Mouse (Mus musculus) left cerebral cortex, postnatal 36 days (tissue): ENCODE measurements around the gene Bicd2. TPM values are rescaled to one million over a fixed set of nuclear protein-coding genes. Genes with fewer than 3 reads are reported as not detected.
A peak's percentile ranks its signal among the peaks of the same experiment; 100 is the strongest.

Experiments used
- DNase-seq, 2 experiments: peaks; one replicate each; pipeline ENCODE4 v3.0.0; 2021 to 2022; ENCODE audit warnings: low spot score in 2 of 2, mixed read lengths in 1 of 2
- intact Hi-C: fragments of 180-260 bp; cut with DNase I; formaldehyde crosslinking; loops from one replicate; pipeline ENCODE4 v1.15.1; 2025
- total RNA-seq, 2 experiments: library from RNA; stranded (reverse); gene quantifications; 2 replicates each; pipeline ENCODE4 v1.2.3; 2021

Gene Bicd2
- total RNA-seq, 2 experiments from 2014 or later = 45.2 to 55.9 TPM

DNA sequence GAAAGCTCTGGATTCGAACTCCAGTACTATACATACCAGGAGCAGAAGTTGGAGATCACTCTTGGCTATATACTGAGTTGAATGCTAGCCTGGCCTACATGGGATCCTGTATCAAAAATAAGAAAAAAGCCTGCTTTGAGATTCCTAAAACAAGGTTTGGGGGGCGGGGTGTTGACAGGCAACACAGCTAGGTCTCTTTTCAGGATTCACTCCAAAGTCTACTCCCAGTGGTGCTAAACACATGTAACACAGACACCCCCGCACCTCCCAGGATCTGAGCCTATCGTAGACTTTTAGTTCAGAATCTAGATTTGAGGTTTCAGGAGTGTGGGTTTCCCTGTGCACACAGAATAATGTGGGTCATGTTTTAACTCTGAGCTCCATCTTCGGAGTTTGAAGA lies 18.6 kb upstream of the Bicd2 start:
- peak; percentile 67 to 69 for DNase-seq
- intact Hi-C loops = no loop called here

DNA sequence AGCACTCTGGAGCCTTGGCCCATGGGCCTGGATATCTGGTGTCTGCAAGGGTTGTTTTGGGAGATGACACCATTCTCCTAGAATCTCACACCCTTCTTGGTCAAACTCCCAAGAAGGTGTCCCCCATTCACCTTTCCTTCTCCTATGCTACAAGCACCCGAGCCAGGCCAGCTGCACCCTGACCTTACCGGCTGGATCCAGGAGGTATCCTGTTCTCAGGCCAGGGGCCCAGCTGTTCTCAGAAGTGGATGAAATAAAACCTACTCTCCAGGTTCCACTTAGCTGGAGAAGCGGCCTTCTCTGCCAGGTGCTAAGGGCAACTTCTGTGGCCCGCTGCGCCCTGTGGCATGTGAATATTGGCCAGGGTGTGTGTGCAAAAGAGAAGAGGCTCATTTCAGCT lies 16.5 kb upstream of the Bicd2 start:
- intact Hi-C loops = loop anchor here (5.0 kb wide), 1 partner anchor 322 kb away; no protein-coding TSS in a partner anchor
- DNase-seq = no peak

DNA sequence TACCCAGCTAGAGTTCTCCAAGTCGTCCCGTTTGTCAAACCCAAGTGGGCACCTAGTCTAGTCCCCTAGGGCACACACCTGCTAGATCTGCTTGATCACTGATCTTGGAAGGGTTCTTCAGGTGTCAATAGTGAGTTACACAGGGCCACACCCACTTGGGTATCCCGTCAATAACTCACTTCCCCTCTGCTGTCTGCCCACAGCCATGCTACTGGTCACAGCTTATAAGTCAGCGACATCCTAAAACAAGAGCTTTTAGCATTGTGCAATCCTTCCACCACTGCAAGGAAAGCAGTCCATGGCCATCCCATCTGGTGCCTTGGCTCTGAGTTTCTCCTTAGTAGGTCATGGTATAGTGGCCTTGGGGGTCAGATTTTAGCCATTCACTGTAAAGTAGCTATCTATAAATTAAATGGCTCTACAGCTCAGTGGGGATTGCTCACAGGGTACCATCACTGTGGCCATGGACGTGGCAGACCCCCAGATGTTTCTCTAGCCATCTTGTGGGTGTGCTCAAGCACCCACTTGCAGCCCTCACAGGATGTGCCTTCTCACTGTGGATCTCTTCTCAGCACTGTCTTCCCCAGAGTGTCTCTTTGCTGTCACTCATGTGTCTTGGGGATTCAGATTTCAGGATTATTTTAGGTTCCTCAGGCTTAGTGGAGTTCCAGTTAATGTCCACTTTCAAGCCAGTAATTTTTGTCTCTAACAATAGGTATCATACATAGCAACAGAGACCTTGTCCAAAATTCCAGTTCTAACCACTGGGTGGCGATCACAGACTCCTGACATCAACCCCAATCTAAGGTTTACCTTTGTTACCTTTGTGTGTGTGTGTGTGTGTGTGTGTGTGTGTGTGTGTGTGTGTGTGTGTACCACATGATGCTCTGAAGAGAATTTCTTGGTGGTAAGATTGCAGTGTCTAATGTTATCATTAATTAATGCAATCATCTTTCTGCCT lies 14.9 kb upstream of the Bicd2 start:
- no peak for DNase-seq
- intact Hi-C loops = loop anchor here (5.0 kb wide), 1 partner anchor 321 kb away; no protein-coding TSS in a partner anchor

DNA sequence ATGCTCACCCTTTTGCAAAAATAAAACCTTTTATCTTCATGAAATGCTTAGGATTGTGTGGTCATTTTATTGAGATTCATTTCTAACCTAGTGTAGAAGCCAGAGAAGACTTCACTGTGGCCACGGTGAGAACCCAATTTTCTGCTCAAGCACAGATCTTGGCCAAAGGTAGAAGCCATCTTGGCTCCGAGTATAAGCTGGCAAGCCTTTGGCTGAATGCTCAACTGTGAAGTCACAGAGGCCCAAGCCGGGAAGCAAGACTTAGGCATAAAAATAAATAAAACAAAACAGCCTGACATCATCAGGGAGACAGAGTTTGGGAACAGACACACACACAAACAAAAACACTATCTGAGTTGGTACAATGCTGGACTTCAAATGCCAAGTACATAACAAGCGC lies 13.3 kb upstream of the Bicd2 start:
- no peak for DNase-seq
- intact Hi-C loops = loop anchor here (5.0 kb wide), 1 partner anchor 319 kb away; no protein-coding TSS in a partner anchor

DNA sequence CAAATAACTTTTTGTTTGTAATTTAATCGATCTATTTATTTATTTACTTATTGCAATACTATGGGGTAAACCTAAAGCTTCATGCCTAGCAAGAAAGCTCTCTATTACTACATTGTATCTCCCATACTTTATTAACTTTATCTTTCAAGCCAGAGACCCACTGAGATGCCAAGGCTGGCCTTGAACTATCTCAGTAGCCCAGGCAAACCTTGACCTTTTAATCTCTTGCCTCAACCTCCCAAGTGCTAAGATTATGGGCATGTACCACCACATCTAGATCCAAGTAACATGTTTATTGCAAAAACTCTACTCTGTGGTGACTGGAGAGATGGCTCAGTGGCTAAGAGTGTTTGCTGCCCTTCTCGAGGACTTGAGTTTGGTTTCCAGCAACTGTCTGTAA lies 8.1 kb upstream of the Bicd2 start:
- no peak for DNase-seq
- intact Hi-C loops = no loop called here

DNA sequence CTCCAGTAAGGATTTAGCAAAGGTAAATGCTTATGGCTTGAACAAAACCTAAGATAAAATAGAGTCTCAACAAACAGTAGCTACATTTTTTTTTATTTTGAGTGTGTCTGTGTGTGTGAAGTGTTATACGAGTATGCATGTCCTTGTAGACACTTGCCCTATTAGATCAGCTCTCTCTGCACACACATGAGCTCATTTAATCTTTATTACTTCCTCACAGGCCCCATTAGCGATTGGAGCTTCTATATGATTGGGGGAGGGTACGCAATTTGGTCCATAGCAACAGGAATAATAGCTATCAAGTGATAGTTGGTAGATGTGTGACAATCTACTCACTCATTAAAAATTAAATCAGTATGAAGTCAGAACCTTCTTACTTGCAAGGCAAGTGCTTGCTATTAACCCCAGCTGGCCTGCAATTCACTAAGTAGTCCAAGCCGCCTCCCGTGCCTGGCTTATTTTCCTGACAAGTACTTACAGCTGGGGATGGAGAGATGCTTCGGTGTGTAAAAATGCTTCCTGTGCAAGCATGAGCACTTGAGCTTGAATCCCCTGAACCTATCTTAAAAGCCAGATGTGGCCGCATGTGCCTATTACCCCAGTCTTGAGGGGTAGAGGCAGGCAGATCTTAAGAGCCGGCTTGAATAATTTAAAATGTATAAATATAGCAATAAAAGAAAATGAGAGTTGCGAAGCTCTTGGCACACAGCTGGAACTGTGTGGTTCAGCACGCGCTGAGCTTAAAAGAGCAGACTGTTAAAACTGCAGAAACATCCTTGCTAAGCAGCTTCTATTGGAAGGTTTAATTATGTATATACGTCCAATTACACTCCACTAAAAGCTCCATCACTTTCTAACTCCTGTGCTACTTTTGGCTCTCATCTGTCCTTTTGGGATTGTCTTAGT lies 6.1 kb upstream of the Bicd2 start:
- no peak for DNase-seq
- intact Hi-C loops = no loop called here

DNA sequence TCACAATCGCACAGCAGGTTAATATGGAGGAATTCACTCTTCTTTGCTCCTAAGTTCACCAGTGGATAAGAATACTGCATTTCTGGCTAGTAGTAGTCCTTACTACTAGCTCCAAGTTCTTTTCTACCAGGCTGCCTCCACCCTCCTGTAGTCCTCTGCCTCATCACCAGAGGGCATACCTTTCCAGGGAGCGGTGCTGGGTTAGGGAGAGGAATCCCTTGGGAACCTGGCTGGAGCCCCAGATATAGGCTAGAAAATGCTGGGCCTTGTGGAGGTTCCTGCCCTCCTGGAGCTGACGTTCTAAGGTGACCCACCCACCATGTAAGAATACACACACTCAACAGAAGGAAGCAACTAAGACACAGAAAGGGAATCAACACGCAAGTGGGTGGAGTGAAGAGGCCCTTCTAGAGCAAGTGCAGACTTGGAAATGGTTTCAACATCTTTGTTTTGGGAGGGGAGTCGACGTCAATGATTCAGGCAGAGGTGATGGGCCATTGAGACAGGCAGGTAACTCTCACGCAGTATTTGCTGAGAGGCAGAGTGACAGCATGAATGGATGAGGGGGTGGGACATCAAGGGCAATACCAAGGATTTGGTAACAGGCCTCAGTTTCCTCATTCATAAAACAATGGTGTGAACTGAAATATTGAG lies 2.4 kb upstream of the Bicd2 start:
- intact Hi-C loops = loop anchor here (2.0 kb wide), 1 partner anchor 42 kb away; no protein-coding TSS in a partner anchor
- peak in 1 of 2 experiments; percentile 49 for DNase-seq

DNA sequence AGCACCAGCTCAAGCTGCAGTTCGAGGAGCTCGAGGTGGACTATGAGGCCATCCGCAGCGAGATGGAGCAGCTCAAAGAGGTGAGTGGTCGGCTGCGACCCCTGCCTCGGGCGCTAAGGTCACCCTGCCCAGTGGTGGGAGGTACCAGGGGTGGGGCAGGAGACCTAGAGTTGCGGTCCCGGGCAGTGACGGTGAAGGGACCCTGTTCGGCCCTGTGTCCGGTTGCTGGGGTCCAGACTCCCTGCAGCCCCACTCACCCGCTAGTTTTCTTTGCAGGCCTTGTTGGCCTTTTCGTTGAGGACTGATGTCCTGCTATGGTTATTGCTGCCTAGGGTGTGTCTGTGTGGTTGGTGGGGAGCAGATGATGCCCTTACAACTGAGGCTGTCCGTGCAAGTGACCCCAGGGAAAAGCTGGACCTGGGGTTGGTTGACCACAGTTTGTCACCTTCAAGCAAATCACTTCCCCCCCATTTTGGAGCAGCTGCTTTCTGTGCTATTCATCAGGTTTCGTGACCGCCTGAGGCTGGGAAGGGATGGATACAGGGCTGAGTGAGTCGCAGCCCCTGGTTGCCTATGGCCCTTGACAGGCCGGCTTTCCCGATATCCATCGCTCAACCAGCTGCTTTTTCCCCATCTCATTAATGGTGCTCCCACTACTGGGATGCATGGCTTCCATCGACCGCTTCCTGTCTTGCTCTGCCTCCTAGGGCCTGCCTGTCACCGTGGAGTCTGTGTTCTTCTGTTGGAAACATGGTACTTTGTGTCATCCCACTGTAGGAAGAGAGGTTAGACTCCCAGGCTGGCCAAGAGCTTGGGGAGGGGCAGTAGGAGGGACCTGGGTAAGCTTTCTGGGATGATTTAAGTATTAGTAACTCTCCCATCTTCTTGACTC lies 692 bp downstream of the Bicd2 start:
- no peak for DNase-seq
- intact Hi-C loops = loop anchor here (2.0 to 5.0 kb wide), 2 partner anchors 29 to 80 kb away; partner anchors contain the start of gene Ippk

DNA sequence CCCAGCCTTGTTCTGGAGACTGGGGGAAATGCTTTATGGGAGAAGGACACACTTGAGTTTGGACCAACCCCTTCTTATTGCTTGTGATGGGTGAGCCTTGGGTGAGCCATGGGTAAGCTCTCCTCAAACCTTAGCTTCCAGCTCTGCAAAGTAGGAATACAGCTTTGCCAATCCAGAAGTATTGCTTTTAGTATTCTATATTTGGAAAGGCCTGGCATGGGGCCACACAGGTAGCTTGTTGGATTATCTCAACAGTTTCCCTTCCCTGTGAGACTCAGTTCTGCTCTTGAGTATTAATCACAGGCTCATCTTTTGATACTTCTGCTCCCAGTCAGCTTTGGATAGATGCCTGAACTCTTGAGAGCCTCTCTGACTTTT lies 1.3 kb downstream of the Bicd2 start:
- DNase-seq = no peak
- intact Hi-C loops = loop anchor here (5.0 kb wide), 1 partner anchor 80 kb away; the partner anchor contains the start of gene Ippk

DNA sequence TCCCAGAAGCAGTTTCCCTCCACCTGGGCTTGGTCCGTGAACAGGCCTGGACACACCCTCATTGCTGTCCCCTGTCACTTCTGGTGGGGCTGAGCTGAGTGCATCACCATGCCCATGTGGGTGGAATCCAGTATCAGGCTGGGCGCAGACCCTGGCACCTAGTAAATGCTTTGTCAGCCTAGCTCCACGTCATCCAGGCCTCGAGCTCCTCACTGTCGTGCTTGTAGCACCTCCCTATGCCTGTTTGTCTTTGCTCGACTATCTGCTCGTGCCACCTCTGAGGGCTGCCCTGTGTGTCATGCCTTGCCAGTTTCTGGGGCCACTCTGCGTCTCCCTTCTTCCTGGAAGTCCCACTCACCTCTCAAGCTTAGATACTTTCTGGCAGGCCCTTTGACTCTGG lies 3.2 kb downstream of the Bicd2 start:
- no peak for DNase-seq
- intact Hi-C loops = loop anchor here (5.0 kb wide), 1 partner anchor 78 kb away; the partner anchor contains the start of gene Ippk

DNA sequence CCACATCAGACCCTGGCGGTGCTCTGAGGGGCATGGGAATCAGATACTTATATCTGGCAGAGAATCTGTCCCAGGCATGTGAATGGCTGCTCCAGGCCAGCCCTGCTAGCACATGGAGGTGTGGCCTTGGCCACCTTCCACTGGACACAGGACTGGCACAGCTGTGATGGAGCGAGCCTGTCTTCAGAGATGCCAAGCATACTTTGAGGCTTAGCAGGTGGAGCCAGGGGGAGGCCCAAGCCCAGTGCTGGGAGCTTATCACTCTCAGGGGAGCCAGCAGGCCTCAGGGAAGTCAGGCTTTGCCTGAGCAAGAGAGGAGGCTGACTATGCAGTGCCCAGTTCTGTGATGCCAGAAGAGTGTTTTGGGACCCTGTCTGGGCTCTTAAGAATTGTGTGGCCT lies 4.1 kb downstream of the Bicd2 start:
- no peak for DNase-seq
- intact Hi-C loops = no loop called here

DNA sequence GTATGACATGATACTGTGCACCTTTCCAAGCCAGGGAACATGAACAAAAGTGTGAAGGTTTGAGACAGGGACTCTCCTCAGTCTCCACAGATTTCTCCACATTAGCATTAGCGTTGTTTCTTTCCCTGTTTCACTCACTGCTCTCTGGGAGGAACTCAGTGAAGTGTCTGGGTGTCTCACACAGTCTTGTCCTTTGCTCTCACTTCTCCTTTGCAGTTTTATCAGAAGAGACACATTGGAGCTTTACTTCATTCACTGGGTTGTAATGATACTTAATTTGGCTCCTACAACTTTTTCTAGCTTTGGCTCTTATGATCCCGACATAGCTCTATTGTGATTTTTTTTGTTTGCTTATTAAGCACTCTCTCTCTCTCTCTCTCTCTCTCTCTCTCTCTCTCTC lies 7.1 kb downstream of the Bicd2 start:
- intact Hi-C loops = no loop called here

DNA sequence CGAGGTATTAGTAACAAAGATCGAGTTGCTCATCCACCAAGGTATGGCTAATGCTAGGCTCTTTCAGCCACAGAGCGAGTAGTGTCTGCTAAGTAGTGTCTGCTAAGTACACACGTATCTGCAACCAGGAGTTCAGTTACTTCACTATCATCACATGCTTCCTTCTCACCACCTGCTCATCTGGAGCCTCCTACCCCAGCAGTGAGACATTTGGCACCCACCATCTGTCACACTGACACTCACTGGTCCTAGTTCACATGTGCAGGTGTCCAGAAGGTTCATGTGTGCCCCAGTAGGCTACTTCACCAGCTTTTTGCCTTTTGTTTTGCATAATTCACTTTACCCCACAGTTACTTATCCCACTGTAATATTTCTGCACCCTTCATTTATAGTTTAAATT lies 8.0 kb downstream of the Bicd2 start:
- intact Hi-C loops = no loop called here
- DNase-seq = no peak

More for the DNA sequence above, 7.1 kb downstream of the Bicd2 start:
- DNase-seq = no peak

DNA sequence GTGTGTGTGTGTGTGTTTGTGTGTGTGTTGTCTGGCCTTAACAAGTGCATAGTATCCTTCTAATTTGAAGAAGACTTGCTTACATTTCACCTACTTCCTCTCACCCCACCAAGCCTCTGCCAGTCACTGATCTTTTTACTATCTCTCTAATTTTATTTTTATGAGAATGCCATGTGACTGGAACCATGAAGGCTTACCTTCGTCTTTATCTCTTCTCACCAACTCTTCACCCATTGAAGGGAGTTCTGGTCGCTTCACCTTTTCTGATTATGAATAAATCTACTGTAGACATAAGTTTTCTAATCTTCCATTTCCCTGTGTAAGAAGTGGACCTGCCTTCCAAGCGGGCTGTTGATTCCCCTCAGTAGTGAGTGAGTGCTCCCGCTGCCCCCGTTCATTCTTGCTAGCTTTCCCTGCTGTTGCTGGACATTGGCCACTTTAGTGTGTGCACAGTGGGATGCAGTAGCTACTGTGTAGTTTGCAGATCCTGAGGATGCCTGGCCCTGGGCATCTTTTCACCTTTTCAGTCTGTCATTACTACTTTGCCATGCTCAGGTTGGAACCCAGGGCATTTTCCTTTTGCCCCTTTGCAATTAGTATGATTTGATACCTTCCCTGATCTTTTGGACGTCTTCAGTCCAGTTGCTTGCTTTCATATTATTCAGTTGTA lies 8.6 kb downstream of the Bicd2 start:
- intact Hi-C loops = no loop called here
- DNase-seq = no peak

DNA sequence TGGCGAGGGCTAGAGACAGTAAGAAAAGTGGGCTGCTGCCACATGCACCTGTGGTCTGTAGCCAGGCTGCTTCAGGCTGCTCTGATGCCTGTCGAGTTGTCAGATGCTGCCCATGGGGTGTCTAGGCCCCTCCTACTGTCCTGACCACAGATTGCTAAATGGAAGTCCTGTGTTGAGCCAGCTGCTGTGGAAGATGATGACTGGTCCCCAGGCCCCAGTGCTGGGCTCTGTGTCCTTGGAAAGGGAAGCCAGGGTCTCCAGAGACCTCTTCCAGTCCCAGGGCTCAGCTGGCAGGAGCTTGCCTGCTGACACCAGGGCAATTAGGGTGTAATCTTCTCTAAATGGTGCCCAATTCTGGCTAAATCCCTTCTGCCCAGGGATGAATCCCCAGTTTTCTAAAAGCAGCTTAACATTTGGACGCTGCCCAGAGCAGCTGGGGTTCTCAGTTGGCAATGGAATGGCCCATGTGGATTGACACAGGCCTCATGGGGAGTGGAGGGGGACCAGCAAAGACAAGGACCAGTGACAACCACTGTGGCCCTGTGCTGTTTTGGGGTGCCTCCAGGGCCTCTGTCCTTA lies 11.3 kb downstream of the Bicd2 start:
- no peak for DNase-seq
- intact Hi-C loops = no loop called here

DNA sequence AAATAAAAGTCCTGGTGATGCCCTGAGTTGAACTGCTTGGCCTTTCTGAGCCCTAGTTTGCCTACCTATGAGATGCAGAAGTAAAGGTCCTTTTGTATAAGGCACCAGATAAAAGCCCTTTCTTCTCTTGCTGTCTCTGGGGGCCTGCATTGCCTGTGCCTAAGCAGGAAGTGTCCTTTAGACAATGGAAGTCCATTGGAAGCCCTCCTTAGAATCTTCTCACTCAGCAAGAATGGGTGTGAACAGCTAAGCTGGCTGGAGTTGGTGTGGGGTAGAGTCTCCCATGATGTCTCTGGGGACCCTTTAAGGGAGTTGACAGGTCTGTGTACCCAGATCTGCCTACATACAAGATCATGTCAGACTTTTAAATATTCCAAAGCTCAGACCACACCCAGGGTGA lies 12.0 kb downstream of the Bicd2 start:
- intact Hi-C loops = no loop called here
- no peak for DNase-seq

DNA sequence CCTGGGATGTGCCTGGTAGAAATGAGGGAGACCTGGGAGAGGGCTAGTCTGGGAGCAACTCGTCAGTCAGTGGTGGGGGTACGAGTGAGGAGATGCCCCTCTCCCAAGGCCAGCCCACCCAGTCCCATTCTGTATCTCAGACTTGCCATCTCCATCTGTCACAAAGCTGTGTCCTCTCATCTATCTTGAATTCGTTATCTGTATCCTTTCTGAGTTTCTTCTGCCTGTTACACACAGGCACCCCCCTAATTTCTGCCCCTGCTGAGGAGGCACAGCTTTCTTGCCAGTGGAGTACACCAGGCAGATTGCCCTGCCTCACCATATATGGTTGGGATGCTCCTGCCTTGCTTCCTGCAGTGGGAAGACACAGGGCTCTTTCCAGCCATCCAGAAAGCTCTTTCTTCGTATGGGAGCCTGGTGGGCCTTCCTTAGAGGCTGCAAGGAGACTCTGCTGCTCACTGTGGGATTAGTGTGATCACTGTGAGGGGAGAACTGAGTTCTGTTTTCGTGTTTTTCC lies 12.7 kb downstream of the Bicd2 start:
- DNase-seq = peak; percentile 43 to 49
- intact Hi-C loops = no loop called here
